Mouse (Mus musculus) MEL (cell line): ENCODE measurements at regions not wholly inside any gene's neighbourhood (a gene's known extent, or its start where the extent isn't known, plus 50 kb on each side); places are given as distances from the start of the nearest gene placed in this dataset.

Experiments used
- CTCF ChIP-seq, 3 experiments: IDR thresholded peaks in 2 of 3; conservative IDR thresholded peaks in 1 of 3; 2 replicates each; pipeline ENCODE4 v1.5.1; 2011 to 2012; ENCODE audit warnings: low read length in 3 of 3, low read depth in 2 of 3, mild to moderate bottlenecking in 2 of 3, improper control_type of control experiment in 1 of 3, inconsistent platforms in 1 of 3, mixed read lengths in 1 of 3, moderate library complexity in 1 of 3; ENCODE audit not compliant: control insufficient read depth in 1 of 3, insufficient read depth in 1 of 3, poor library complexity in 1 of 3, severe bottlenecking in 1 of 3
- POLR2A ChIP-seq, 2 experiments: IDR thresholded peaks; 2 replicates each; pipeline ENCODE4 v1.6.1; 2011 to 2012; ENCODE audit warnings: low read length in 2 of 2, mild to moderate bottlenecking in 2 of 2, control low read depth in 1 of 2, improper control_type of control experiment in 1 of 2, low read depth in 1 of 2, moderate library complexity in 1 of 2; ENCODE audit not compliant: control insufficient read depth in 1 of 2, insufficient read depth in 1 of 2, poor library complexity in 1 of 2
- ZMIZ1 ChIP-seq: IDR thresholded peaks from 2 replicates; pipeline ENCODE4 v1.6.1; 2012; ENCODE audit warnings: low read depth, mild to moderate bottlenecking, inconsistent platforms, low read length, improper control_type of control experiment, moderate library complexity

GRCm38 (mm10) chr16:68078991-68079390 lies 458.3 kb upstream of the Cadm2 start:
- no peak for TF ChIP-seq ZMIZ1
- TF ChIP-seq CTCF (IDR thresholded peaks at IDR 0.05 in 2 of 3, conservative IDR thresholded peaks at IDR 0.05 in 1 of 3; ENCODE audit: control insufficient read depth in 1 of 3, insufficient read depth in 1 of 3, low read depth in 2 of 3, low read length in 3 of 3, poor library complexity in 1 of 3, severe bottlenecking in 1 of 3): no peak
- TF ChIP-seq POLR2A (IDR thresholded peaks at IDR 0.05; ENCODE audit: control insufficient read depth in 1 of 2, insufficient read depth in 1 of 2, low read depth in 1 of 2, low read length in 2 of 2, poor library complexity in 1 of 2): no peak
